In the genomic region with DNA sequence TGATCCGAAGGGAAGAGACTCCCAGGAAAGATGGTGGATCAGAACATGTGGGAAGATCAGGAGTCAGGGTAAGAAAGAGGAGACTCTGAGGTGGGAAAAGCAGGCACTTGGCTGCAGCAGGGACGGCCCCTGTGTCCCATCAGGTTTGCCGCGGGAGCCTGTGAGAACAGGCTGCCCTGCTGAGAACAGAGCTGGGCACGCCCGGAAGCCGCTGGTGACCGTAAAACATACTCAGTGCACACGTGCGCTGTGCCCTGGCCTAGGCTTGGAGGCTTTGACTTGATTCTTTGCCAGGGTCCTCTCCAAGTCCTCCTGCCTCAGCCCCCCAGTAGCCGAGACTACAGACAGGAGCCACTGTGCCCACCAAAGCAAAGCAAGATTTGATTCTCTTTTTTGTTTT, we compare ENCODE assay signal across 13 mouse cellular contexts. TPM values are rescaled to one million over a fixed set of nuclear protein-coding genes. Genes with fewer than 3 reads are reported as not detected.
A peak's percentile ranks its signal among the peaks of the same experiment; 100 is the strongest.
DNase-seq lines count a peak whose midpoint lies in the region; ATAC-seq lines count a peak whose summit lies in the region.
"Had no signal": no experiment of that assay in that cellular context is flagged by ENCODE, and none has a peak within 500 bp of the region (broad histone marks: within the 10 kb centered on the region; RNA-seq: fewer than 3 reads in every experiment).

No protein-coding gene starts in this region.

- intact Hi-C loops in heart, postnatal 10 days (cut with DNase I) = no loop called here
- intact Hi-C loops in gastrocnemius, postnatal 36 days (cut with DNase I) = no loop called here

- WGBS in heart, embryonic 13.5 days = 20% methylated on average over 11 of the region's 11 CpGs
- 20% methylated on average over 11 of the region's 11 CpGs for WGBS in lung, embryonic 16.5 days
- 19% methylated on average over 11 of the region's 11 CpGs for WGBS in embryonic facial prominence, embryonic 15.5 days
- 20% methylated on average over 11 of the region's 11 CpGs for WGBS in neural tube, embryonic 14.5 days

- H3K4me2 ChIP-seq in heart, embryonic 13.5 days = peak overlapping the region; percentile 48
- peak overlapping the region; percentile 37 for H3K4me2 ChIP-seq in lung, embryonic 16.5 days (ENCODE audit: low read depth, low read length)
- 0 out of 2 replicates have a peak overlapping the region, but pooled peaks have one; percentile 2 for H3K4me2 ChIP-seq in embryonic facial prominence, embryonic 15.5 days (replicated peaks)
- H3K4me2 ChIP-seq in neural tube, embryonic 14.5 days (ENCODE audit: low read depth, low read length) = no peak overlapping the region
- H3K4me2 ChIP-seq: hindbrain, embryonic 14.5 days had no signal

- H3K4me1 ChIP-seq in heart, embryonic 13.5 days = peaks cover 4% of the 10 kb centered on the region; the same call in 1 of the 2 replicates
- H3K4me1 ChIP-seq in lung, embryonic 16.5 days (replicated peaks; ENCODE audit: control insufficient read depth, insufficient read depth, low read length) = 0 out of 2 replicates have a peak, but pooled peaks cover 2% of the 10 kb centered on the region
- peaks cover 11% of the 10 kb centered on the region; the same call in 1 of the 2 replicates for H3K4me1 ChIP-seq in embryonic facial prominence, embryonic 15.5 days
- no peaks in the 10 kb centered on the region for H3K4me1 ChIP-seq in neural tube, embryonic 14.5 days (ENCODE audit: control insufficient read depth, insufficient read depth, low read length)

- H3K4me3 ChIP-seq in heart, embryonic 13.5 days = no peak overlapping the region
- H3K4me3 ChIP-seq in lung, embryonic 16.5 days (ENCODE audit: low read length) = no peak overlapping the region
- no peak overlapping the region for H3K4me3 ChIP-seq in embryonic facial prominence, embryonic 15.5 days (replicated peaks)
- no peak overlapping the region for H3K4me3 ChIP-seq in neural tube, embryonic 14.5 days (ENCODE audit: low read depth, low read length)
- H3K4me3 ChIP-seq: layer of hippocampus, adult 2 months had no signal

- H3K27ac ChIP-seq in heart, embryonic 13.5 days (replicated peaks) = no peak overlapping the region
- no peak overlapping the region for H3K27ac ChIP-seq in lung, embryonic 16.5 days (ENCODE audit: low read length)
- H3K27ac ChIP-seq in embryonic facial prominence, embryonic 15.5 days (replicated peaks) = no peak overlapping the region
- H3K27ac ChIP-seq in neural tube, embryonic 14.5 days (ENCODE audit: low read depth, low read length) = no peak overlapping the region
- H3K27ac ChIP-seq: hindbrain, embryonic 14.5 days; layer of hippocampus, adult 2 months had no signal

- no peak for DNase-seq in heart, postnatal 10 days
- DNase-seq in lung, postnatal 36 days = no peak
- no peak for DNase-seq in gastrocnemius, postnatal 36 days
- DNase-seq in spleen, postnatal 36 days (ENCODE audit: low spot score in 2 of 2) = no peak
- DNase-seq: left cerebral cortex, postnatal 4 days; right cerebral cortex, postnatal 14 days had no signal

- peaks cover 4% of the 10 kb centered on the region for H3K27me3 ChIP-seq in heart, embryonic 13.5 days (replicated peaks)
- H3K27me3 ChIP-seq in lung, embryonic 16.5 days (ENCODE audit: control insufficient read depth, insufficient read depth, low read depth, low read length) = no peaks in the 10 kb centered on the region
- H3K27me3 ChIP-seq in embryonic facial prominence, embryonic 15.5 days = no peaks in the 10 kb centered on the region
- H3K27me3 ChIP-seq in neural tube, embryonic 14.5 days (ENCODE audit: control insufficient read depth, insufficient read depth, low read length) = no peaks in the 10 kb centered on the region

- H3K9me3 ChIP-seq in heart, embryonic 13.5 days = no peaks in the 10 kb centered on the region; the same call in 1 of the 2 replicates
- H3K9me3 ChIP-seq in lung, embryonic 16.5 days (ENCODE audit: control insufficient read depth, low read length) = peaks cover 3% of the 10 kb centered on the region; the same call in 1 of the 2 replicates
- 0 out of 2 replicates have a peak, but pooled peaks cover 4% of the 10 kb centered on the region for H3K9me3 ChIP-seq in embryonic facial prominence, embryonic 15.5 days (replicated peaks)
- H3K9me3 ChIP-seq in neural tube, embryonic 14.5 days (ENCODE audit: control insufficient read depth, low read length) = no peaks in the 10 kb centered on the region

- ATAC-seq in heart, embryonic 13.5 days (ENCODE audit: extremely low read depth, insufficient number of reproducible peaks, low FRiP score, low TSS enrichment) = no peak
- peak; percentile 64 for ATAC-seq in lung, embryonic 16.5 days (ENCODE audit: low read depth)
- no peak for ATAC-seq in embryonic facial prominence, embryonic 15.5 days (ENCODE audit: insufficient number of reproducible peaks, low FRiP score, low TSS enrichment, low read depth)
- ATAC-seq in neural tube, embryonic 14.5 days (ENCODE audit: low read depth) = peak; percentile 21; the same call in 1 of the 2 replicates

- no peaks in the 10 kb centered on the region for H3K36me3 ChIP-seq in heart, embryonic 13.5 days
- no peaks in the 10 kb centered on the region for H3K36me3 ChIP-seq in lung, embryonic 16.5 days (ENCODE audit: control insufficient read depth, insufficient read depth, low read length)
- H3K36me3 ChIP-seq in embryonic facial prominence, embryonic 15.5 days = no peaks in the 10 kb centered on the region
- no peaks in the 10 kb centered on the region for H3K36me3 ChIP-seq in neural tube, embryonic 14.5 days (ENCODE audit: control insufficient read depth, insufficient read depth, low read length)

- H3K9ac ChIP-seq in heart, embryonic 13.5 days = 0 out of 2 replicates have a peak overlapping the region, but pooled peaks have one; percentile 58
- no peak overlapping the region for H3K9ac ChIP-seq in lung, embryonic 16.5 days (ENCODE audit: low read length)
- no peak overlapping the region for H3K9ac ChIP-seq in embryonic facial prominence, embryonic 15.5 days
- no peak overlapping the region for H3K9ac ChIP-seq in neural tube, embryonic 14.5 days (replicated peaks; ENCODE audit: low read depth, low read length)
- H3K9ac ChIP-seq: hindbrain, embryonic 14.5 days had no signal

RNA-seq across cellular contexts. Expression of gene Gm10320, which starts 26.5 kb away (rescaled TPM):
- polyA plus RNA-seq in heart, embryonic 13.5 days (2015; fragmentation: Nextera tagmentation; extraction: Ambion mirVana) = 0.36 and 0.97 TPM in 2 replicates
- total RNA-seq in heart, postnatal 10 days (2021) = not detected
- polyA plus RNA-seq in lung, embryonic 16.5 days (2015; fragmentation: Nextera tagmentation; extraction: Ambion mirVana) = 1.2 and 1.8 TPM in 2 replicates
- polyA plus RNA-seq in embryonic facial prominence, embryonic 15.5 days (2015; fragmentation: Nextera tagmentation; extraction: Ambion mirVana) = 2.2 and 3.9 TPM in 2 replicates
- polyA plus RNA-seq in neural tube, embryonic 14.5 days (2014; fragmentation: Nextera tagmentation; extraction: Ambion mirVana) = 0.59 and 0.86 TPM in 2 replicates
- not detected for total RNA-seq in gastrocnemius, postnatal 36 days (2021)
- total RNA-seq: layer of hippocampus, adult 2 months; left cerebral cortex, postnatal 4 days; neutrophil, adult 5-6 weeks had no signal

Comparison
In these comparisons a context has a peak if more than half of its experiments do, and no peak if none do; other contexts are left out.
1. ATAC-seq: peak in lung, embryonic 16.5 days (single experiment) and neural tube, embryonic 14.5 days (single experiment); none in heart, embryonic 13.5 days (single experiment) and embryonic facial prominence, embryonic 15.5 days (single experiment).